Mouse (Mus musculus) liver, postnatal 0 days (tissue): ENCODE measurements around the gene Adgrg7.

Source experiments
- CTCF ChIP-seq: sonication (generic); IDR thresholded peaks from 2 replicates; pipeline ENCODE4 v1.5.1; 2016; ENCODE audit warnings: antibody characterized with exemption, low read depth
- EP300 ChIP-seq: IDR thresholded peaks from 2 replicates; pipeline ENCODE4 v1.6.1; 2016; ENCODE audit warnings: antibody characterized with exemption, low read depth, mild to moderate bottlenecking

- TF ChIP-seq CTCF (no peak), EP300 (no peak)
Observed at GRCm38 (mm10) chr16:56798873-56799272, 3.2 kb upstream of the Adgrg7 start.
